Mouse (Mus musculus): ENCODE data around the gene Lamtor4.

GRCm38 (mm10) chr5:138229511-138229910 is 25.8 kb upstream of the Lamtor4 start:
- TF ChIP-seq FOSL1 (IDR thresholded peaks at IDR 0.05; ENCODE audit: insufficient read depth, low read length, poor library complexity, severe bottlenecking) (no peak), CTCF (IDR thresholded peaks at IDR 0.05; ENCODE audit: control insufficient read depth, insufficient read depth, insufficient read length) (no peak), MYOD1 (IDR thresholded peaks at IDR 0.05; ENCODE audit: control insufficient read depth, insufficient read length, low read depth) (no peak), MAX (IDR thresholded peaks at IDR 0.05) (no peak), MYOG (IDR thresholded peaks at IDR 0.05; ENCODE audit: control insufficient read depth, extremely low read depth, insufficient read length) (no peak), USF1 (IDR thresholded peaks at IDR 0.05; ENCODE audit: low read depth) (no peak)

Measured in C2C12 (cell line).